Mouse (Mus musculus) stomach, embryonic 16.5 days (tissue): ENCODE measurements around the gene Bpifa5. TPM values are rescaled to one million over a fixed set of nuclear protein-coding genes. Genes with fewer than 3 reads are reported as not detected.

Experiments used
- ATAC-seq: fragments of 200-750 bp; cut with Nextera tagmentation; 2 replicates; pipeline ENCODE4 v1.8.0; 2017; ENCODE audit warnings: moderate number of reproducible peaks, moderate TSS enrichment; ENCODE audit not compliant: insufficient read depth, low FRiP score
- H3K27ac ChIP-seq: fragments of 300-500 bp; sonication (generic); 2 replicates; pipeline ENCODE4 v1.5.1; 2014; ENCODE audit warnings: low read length
- H3K27me3 ChIP-seq: fragments of 300-500 bp; sonication (generic); 2 replicates; pipeline ENCODE4 v1.6.1; 2014; ENCODE audit warnings: low read length, control low read depth, mixed read lengths; ENCODE audit not compliant: control insufficient read depth, insufficient read depth
- H3K36me3 ChIP-seq: fragments of 300-500 bp; sonication (generic); 2 replicates; pipeline ENCODE4 v1.6.1; 2014; ENCODE audit warnings: low read length; ENCODE audit not compliant: control insufficient read depth, insufficient read depth
- H3K4me1 ChIP-seq: fragments of 300-500 bp; sonication (generic); 2 replicates; pipeline ENCODE4 v1.6.1; 2014; ENCODE audit warnings: low read length, control low read depth, mixed read lengths; ENCODE audit not compliant: control insufficient read depth, insufficient read depth
- H3K4me2 ChIP-seq: fragments of 300-500 bp; sonication (generic); 2 replicates; pipeline ENCODE4 v1.6.1; 2014; ENCODE audit warnings: low read depth, low read length, mixed read lengths
- H3K4me3 ChIP-seq: fragments of 300-500 bp; sonication (generic); replicated peaks from 2 replicates; pipeline ENCODE4 v1.5.1; 2014; ENCODE audit warnings: mild to moderate bottlenecking, low read length
- H3K9ac ChIP-seq: fragments of 300-500 bp; sonication (generic); 2 replicates; pipeline ENCODE4 v1.6.1; 2014; ENCODE audit warnings: low read length
- H3K9me3 ChIP-seq: fragments of 300-500 bp; sonication (generic); replicated peaks from 2 replicates; pipeline ENCODE4 v1.6.1; 2016; ENCODE audit warnings: low read length, control low read depth; ENCODE audit not compliant: control insufficient read depth
- WGBS: fragments of 180-500 bp; shearing (Covaris S2); extraction: QIAGEN DNeasy Blood & Tissue Kit; methylation state at CpG from one replicate; pipeline ENCODE4 v1.1.7; 2014; 5-methylcytosine and 5-hydroxymethylcytosine counted together
- polyA plus RNA-seq: library from polyadenylated mRNA; unstranded; fragments of >200 nt; fragmentation: Nextera tagmentation; extraction: Ambion mirVana; gene quantifications from 2 replicates; pipeline ENCODE4 v1.2.1, GENCODE M21; 2015

Bpifa5 gene
- polyA plus RNA-seq, 1 experiment from 2014 or later: not detected

GRCm38 (mm10) chr2:154215191-154215590 lies 52.8 kb downstream of the Bpifa5 start:
- 15% methylated on average over 5 of the region's 5 CpGs for WGBS
- no peaks in the 10 kb centered on the region for H3K27me3 ChIP-seq
- 0 out of 2 replicates have a peak, but pooled peaks have one; percentile 14 for ATAC-seq
- H3K27ac ChIP-seq: no peak overlapping the region
- no peak overlapping the region for H3K9ac ChIP-seq
- H3K36me3 ChIP-seq: no peaks in the 10 kb centered on the region
- H3K4me3 ChIP-seq: no peak overlapping the region
- H3K9me3 ChIP-seq: no peaks in the 10 kb centered on the region
- no peaks in the 10 kb centered on the region for H3K4me1 ChIP-seq
- H3K4me2 ChIP-seq: no peak overlapping the region

Other genes with a start within 250 kb of the Bpifa5 start
- gene Bpifb3, start 244.4 kb upstream of the Bpifa5 start, polyA plus RNA-seq: not detected in 2 replicates
- gene Bpifb4, start 224.4 kb upstream of the Bpifa5 start, polyA plus RNA-seq: not detected in 2 replicates
- gene Bpifa6, start 187.7 kb upstream of the Bpifa5 start, polyA plus RNA-seq: not detected in 2 replicates
- not detected in 2 replicates for gene Bpifa2, start 154.3 kb upstream of the Bpifa5 start, polyA plus RNA-seq
- not detected in 2 replicates for gene Bpifa3, start 32.3 kb upstream of the Bpifa5 start, polyA plus RNA-seq
- 0.27 TPM in 1 of 2 replicates, not detected in the other for gene Bpifa1, start 19.7 kb upstream of the Bpifa5 start, polyA plus RNA-seq
- gene Bpifb1, start 28.2 kb downstream of the Bpifa5 start, polyA plus RNA-seq: 711 and 1,131 TPM in 2 replicates
- 1.7 and 3.7 TPM in 2 replicates for gene Bpifb5, start 61.1 kb downstream of the Bpifa5 start, polyA plus RNA-seq
- not detected in 2 replicates for gene Bpifb9a, start 95.2 kb downstream of the Bpifa5 start, polyA plus RNA-seq
- not detected in 2 replicates for gene Bpifb9b, start 144.6 kb downstream of the Bpifa5 start, polyA plus RNA-seq
- 14.9 and 18.5 TPM in 2 replicates for gene Cdk5rap1, start 210.4 kb downstream of the Bpifa5 start, polyA plus RNA-seq
- gene Snta1, start 245.5 kb downstream of the Bpifa5 start, polyA plus RNA-seq: 4.2 and 7.9 TPM in 2 replicates